Mouse (Mus musculus) embryonic fibroblast, embryonic 13.5 days (primary cell): ENCODE measurements at regions not wholly inside any gene's neighbourhood (a gene's known extent, or its start where the extent isn't known, plus 50 kb on each side); places are given as distances from the start of the nearest gene placed in this dataset.

Source experiments
- H3K27ac ChIP-seq: 2 replicates; pipeline ENCODE4 v1.5.1; 2012; ENCODE audit warnings: low read length, control low read depth, inconsistent platforms; ENCODE audit not compliant: insufficient read depth
- H3K4me1 ChIP-seq: 2 replicates; pipeline ENCODE4 v1.6.1; 2011; ENCODE audit warnings: low read length; ENCODE audit not compliant: control insufficient read depth, insufficient read depth
- H3K4me3 ChIP-seq: 2 replicates; pipeline ENCODE4 v1.5.1; 2011; ENCODE audit warnings: mild to moderate bottlenecking, control low read depth, low read length; ENCODE audit not compliant: insufficient read depth
- CTCF ChIP-seq: IDR thresholded peaks from 2 replicates; pipeline ENCODE4 v1.5.1; 2011; ENCODE audit warnings: mild to moderate bottlenecking, control low read depth, low read length, moderate library complexity, borderline replicate concordance; ENCODE audit not compliant: insufficient read depth
- POLR2A ChIP-seq: IDR thresholded peaks from 2 replicates; pipeline ENCODE4 v1.6.1; 2011; ENCODE audit warnings: low read depth, mild to moderate bottlenecking, control low read depth, low read length, moderate library complexity

GRCm38 (mm10) chr2:149768027-149768426 is 61.0 kb upstream of the Syndig1 start:
- Histone ChIP-seq H3K4me1 (no peaks in the 10 kb centered on the region), H3K27ac (no peak overlapping the region), H3K4me3 (no peak overlapping the region)
- no peak for TF ChIP-seq POLR2A
- no peak for TF ChIP-seq CTCF

- H3K4me1 ChIP-seq = no peaks in the 10 kb centered on the region
- no peak overlapping the region for H3K4me3 ChIP-seq
- no peak overlapping the region for H3K27ac ChIP-seq
- TF ChIP-seq CTCF (no peak), POLR2A (no peak)
Observed at GRCm38 (mm10) chr2:149768551-149768950, 60.5 kb upstream of the Syndig1 start.

GRCm38 (mm10) chr2:149777316-149777715 is 51.7 kb upstream of the Syndig1 start:
- no peak overlapping the region for H3K27ac ChIP-seq
- H3K4me1 ChIP-seq = no peaks in the 10 kb centered on the region
- TF ChIP-seq POLR2A (no peak), CTCF (no peak)
- no peak overlapping the region for H3K4me3 ChIP-seq
